Mouse (Mus musculus) bone marrow, adult 2 months (tissue): ENCODE results near the gene Shisa5. TPM values are rescaled to one million over a fixed set of nuclear protein-coding genes. Genes with fewer than 3 reads are reported as not detected.
A peak's percentile ranks its signal among the peaks of the same experiment; 100 is the strongest.

ENCODE experiments used
- H3K27ac ChIP-seq: fragments of 200-500 bp; 2 replicates; pipeline ENCODE4 v1.5.1; 2012; ENCODE audit warnings: low read depth, mild to moderate bottlenecking, control low read depth, inconsistent platforms, low read length; ENCODE audit not compliant: control insufficient read depth, poor library complexity, insufficient read depth
- H3K4me1 ChIP-seq: fragments of 200-500 bp; 2 replicates; pipeline ENCODE4 v1.6.1; 2011; ENCODE audit warnings: low read length; ENCODE audit not compliant: control insufficient read depth, insufficient read depth
- H3K4me3 ChIP-seq: fragments of 200-500 bp; replicated peaks from 2 replicates; pipeline ENCODE3; 2011; ENCODE audit warnings: mild to moderate bottlenecking, low read depth, low read length, control low read depth; ENCODE audit not compliant: control insufficient read depth
- CTCF ChIP-seq: fragments of 200-500 bp; IDR thresholded peaks from 2 replicates; pipeline ENCODE4 v1.5.1; 2011; ENCODE audit warnings: low read length, control low read depth; ENCODE audit not compliant: control insufficient read depth, insufficient read depth
- POLR2A ChIP-seq: fragments of 200-500 bp; IDR thresholded peaks from 2 replicates; pipeline ENCODE4 v1.6.1; 2011; ENCODE audit warnings: low read depth, mild to moderate bottlenecking, control low read depth, low read length, borderline replicate concordance; ENCODE audit not compliant: control insufficient read depth
- WGBS: fragments of 180-500 bp; shearing (Covaris S2); methylation state at CpG from one replicate; pipeline ENCODE4 v1.1.7; 2018; 5-methylcytosine and 5-hydroxymethylcytosine counted together
- polyA plus RNA-seq: library from polyadenylated mRNA; stranded (reverse); fragments of >200 nt; gene quantifications from 2 replicates; pipeline ENCODE4 v1.2.4, GENCODE M21; 2011; ENCODE audit warnings: low replicate concordance; ENCODE audit not compliant: missing spikeins, insufficient read depth, insufficient read length

The Shisa5 gene
- polyA plus RNA-seq, 1 experiment = 133 TPM

GRCm38 (mm10) chr9:109041351-109041750, 3.0 kb downstream of the Shisa5 start:
- 70% methylated on average over 7 of the region's 7 CpGs for WGBS
- Histone ChIP-seq H3K27ac (no peak overlapping the region), H3K4me1 (no peaks in the 10 kb centered on the region; the same call in 1 of the 2 replicates), H3K4me3 (no peak overlapping the region)
- TF ChIP-seq CTCF (no peak), POLR2A (no peak)

GRCm38 (mm10) chr9:109046306-109046705, 7.9 kb downstream of the Shisa5 start:
- 30% methylated on average over 5 of the region's 5 CpGs for WGBS
- TF ChIP-seq CTCF (peak; percentile 90), POLR2A (no peak)
- no peak overlapping the region for H3K4me3 ChIP-seq
- no peak overlapping the region for H3K27ac ChIP-seq
- peaks cover 2% of the 10 kb centered on the region for H3K4me1 ChIP-seq

GRCm38 (mm10) chr9:109049316-109049715, 11.0 kb downstream of the Shisa5 start:
- TF ChIP-seq POLR2A = no peak
- no peak for TF ChIP-seq CTCF
- WGBS = 71% methylated on average over 7 of the region's 7 CpGs

GRCm38 (mm10) chr9:109049996-109050673, 11.8 kb downstream of the Shisa5 start:
- 68% methylated on average over 9 of the region's 9 CpGs for WGBS
- Histone ChIP-seq H3K27ac (peak overlapping the region; percentile 69), H3K4me1 (peaks cover 2% of the 10 kb centered on the region), H3K4me3 (no peak overlapping the region)
- no peak for TF ChIP-seq POLR2A
- TF ChIP-seq CTCF = no peak

More at GRCm38 (mm10) chr9:109049316-109049715, 11.0 kb downstream of the Shisa5 start:
- Histone ChIP-seq H3K4me3 (no peak overlapping the region), H3K4me1 (peaks cover 2% of the 10 kb centered on the region), H3K27ac (no peak overlapping the region)

- H3K4me3 ChIP-seq = peak overlapping the region; percentile 21
- H3K27ac ChIP-seq = peak overlapping the region; percentile 69
- peaks cover 5% of the 10 kb centered on the region for H3K4me1 ChIP-seq
- 15% methylated on average over 3 of the region's 3 CpGs for WGBS
- TF ChIP-seq CTCF = no peak
Measured at GRCm38 (mm10) chr9:109050674-109050997, 12.3 kb downstream of the Shisa5 start.

GRCm38 (mm10) chr9:109051011-109051501, 12.7 kb downstream of the Shisa5 start:
- Histone ChIP-seq H3K27ac (peak overlapping the region; percentile 89), H3K4me3 (peak overlapping the region; percentile 65), H3K4me1 (peaks cover 5% of the 10 kb centered on the region)
- WGBS = 9% methylated on average over 13 of the region's 13 CpGs
- no peak for TF ChIP-seq POLR2A
- TF ChIP-seq CTCF = no peak

GRCm38 (mm10) chr9:109051651-109052489, 13.5 kb downstream of the Shisa5 start:
- H3K27ac ChIP-seq = peak overlapping the region; percentile 89

GRCm38 (mm10) chr9:109052490-109053260, 14.3 kb downstream of the Shisa5 start:
- peaks cover 8% of the 10 kb centered on the region for H3K4me1 ChIP-seq
- WGBS = 72% methylated on average over 9 of the region's 9 CpGs
- TF ChIP-seq CTCF (no peak), POLR2A (0 out of 2 replicates have a peak, but pooled peaks have one; percentile 24)

More at GRCm38 (mm10) chr9:109051651-109052489, 13.5 kb downstream of the Shisa5 start:
- WGBS = 55% methylated on average over 10 of the region's 10 CpGs
- Histone ChIP-seq H3K4me1 (peaks cover 7% of the 10 kb centered on the region), H3K4me3 (peak overlapping the region; percentile 65)
- no peak for TF ChIP-seq POLR2A

More at GRCm38 (mm10) chr9:109052490-109053260, 14.3 kb downstream of the Shisa5 start:
- peak overlapping the region; percentile 52 for H3K27ac ChIP-seq
- H3K4me3 ChIP-seq = peak overlapping the region; percentile 64
